Mouse (Mus musculus): ENCODE measurements around the gene Flg.

GRCm38 (mm10) chr3:93314388-93314787, 41.1 kb downstream of the Flg start:
- TF ChIP-seq CTCF (IDR thresholded peaks at IDR 0.05; ENCODE audit: extremely low read depth, insufficient read depth, insufficient read length, insufficient replicate concordance), result no peak
- TF ChIP-seq POLR2A (IDR thresholded peaks at IDR 0.05; ENCODE audit: low read depth, low read length), result no peak

All from spleen, adult 2 months (tissue).